Mouse (Mus musculus) brown adipose tissue, adult 24 weeks (tissue): ENCODE data around the gene Sap30. TPM values are rescaled to one million over a fixed set of nuclear protein-coding genes. Genes with fewer than 3 reads are reported as not detected.

Source experiments
- H3K27ac ChIP-seq: fragments of 200-500 bp; replicated peaks from 2 replicates; pipeline ENCODE4 v1.5.1; 2012; ENCODE audit warnings: low read depth, mild to moderate bottlenecking, low read length
- H3K4me1 ChIP-seq: fragments of 200-500 bp; 2 replicates; pipeline ENCODE4 v1.6.1; 2012; ENCODE audit warnings: low read length, mixed read lengths; ENCODE audit not compliant: control insufficient read depth, insufficient read depth, insufficient read length
- H3K4me3 ChIP-seq: fragments of 200-500 bp; 2 replicates; pipeline ENCODE4 v1.5.1; 2012; ENCODE audit warnings: low read depth, mild to moderate bottlenecking, low read length, moderate library complexity; ENCODE audit not compliant: insufficient read depth
- polyA plus RNA-seq: library from polyadenylated mRNA; stranded (reverse); fragments of >200 nt; gene quantifications from 2 replicates; pipeline ENCODE4 v1.2.4, GENCODE M21; 2012; ENCODE audit not compliant: missing spikeins, insufficient read depth, insufficient read length

Sap30 gene
- polyA plus RNA-seq, 1 experiment = 6.5 TPM

GRCm38 (mm10) chr8:57432802-57433201, 54.9 kb downstream of the Sap30 start:
- Histone ChIP-seq H3K4me3 (no peak overlapping the region), H3K4me1 (no peaks in the 10 kb centered on the region), H3K27ac (no peak overlapping the region)

Other genes starting within 250 kb of the Sap30 start
- not detected in 2 replicates for gene Hand2, start 166.9 kb downstream of the Sap30 start, polyA plus RNA-seq
- gene Scrg1, start 31.9 kb downstream of the Sap30 start, polyA plus RNA-seq = not detected in 2 replicates
- 2.1 and 4.9 TPM in 2 replicates for gene Hmgb2, start 24.0 kb upstream of the Sap30 start, polyA plus RNA-seq
- 0.79 and 0.96 TPM in 2 replicates for gene Galnt7, start 165.2 kb upstream of the Sap30 start, polyA plus RNA-seq